Mouse (Mus musculus): Measurements from ENCODE around the gene Myl4. TPM values are rescaled to one million over a fixed set of nuclear protein-coding genes. Genes with fewer than 3 reads are reported as not detected.

The Myl4 gene
- polyA plus RNA-seq, 1 experiment from 2014 or later, result 1.2 TPM

DNA sequence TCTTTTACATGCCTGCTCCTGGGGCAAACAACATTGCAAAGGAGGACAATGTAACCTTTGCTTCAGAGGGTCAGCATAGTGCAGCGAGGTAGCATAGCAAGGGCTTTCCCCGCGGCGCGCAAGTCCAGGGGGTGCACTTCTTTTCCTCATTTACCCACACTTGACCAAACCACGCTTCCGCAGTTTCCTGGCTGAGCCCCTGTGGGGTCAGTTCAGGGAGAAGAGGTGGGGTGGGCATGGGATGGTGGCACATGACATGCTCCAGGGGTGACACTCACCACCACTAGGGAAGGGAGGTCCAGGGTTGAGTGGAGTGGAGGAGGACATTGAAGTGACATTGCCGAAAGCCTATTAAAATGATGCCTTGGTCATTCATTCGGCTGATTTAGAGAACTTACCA, 28.6 kb downstream of the Myl4 start:
- H3K4me3 ChIP-seq (ENCODE audit: low read length), result no peak overlapping the region
- no peak overlapping the region for H3K27ac ChIP-seq (ENCODE audit: low read depth, low read length)
- H3K9me3 ChIP-seq (ENCODE audit: control insufficient read depth, low read length), result no peaks in the 10 kb centered on the region
- no peaks in the 10 kb centered on the region for H3K4me1 ChIP-seq (ENCODE audit: control insufficient read depth, insufficient read depth, low read length)
- H3K4me2 ChIP-seq (replicated peaks; ENCODE audit: low read depth, low read length), result no peak overlapping the region
- 89% methylated on average over 9 of the region's 9 CpGs for WGBS
- H3K27me3 ChIP-seq (ENCODE audit: control insufficient read depth, insufficient read depth, low read length), result no peaks in the 10 kb centered on the region
- no peak overlapping the region for H3K9ac ChIP-seq (ENCODE audit: low read depth, low read length)
- ATAC-seq (ENCODE audit: low FRiP score, low TSS enrichment), result no peak
- no peaks in the 10 kb centered on the region for H3K36me3 ChIP-seq (ENCODE audit: control insufficient read depth, insufficient read depth, low read length)

DNA sequence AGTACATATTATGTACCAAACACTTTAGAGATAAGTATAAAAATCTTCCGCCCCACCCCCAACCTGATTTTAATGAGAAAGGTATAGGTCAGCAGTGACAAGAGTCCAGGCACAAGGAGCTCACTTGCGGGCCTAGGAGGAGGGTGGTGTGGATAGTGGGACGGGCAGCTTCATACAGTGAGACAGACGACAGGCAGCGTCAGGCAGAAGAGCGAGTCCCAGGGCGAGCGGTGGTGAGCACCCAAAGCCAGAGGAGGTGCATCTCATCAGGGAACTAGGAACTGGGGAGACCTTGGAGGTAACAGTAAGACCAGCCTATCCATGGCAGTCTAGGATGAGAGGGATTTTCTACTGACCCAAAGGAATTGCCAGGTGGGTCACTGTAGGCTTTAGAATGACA, 29.1 kb downstream of the Myl4 start:
- WGBS, result 97% methylated on average over 8 of the region's 8 CpGs
- Histone ChIP-seq H3K9me3 (ENCODE audit: control insufficient read depth, low read length) (no peaks in the 10 kb centered on the region), H3K4me1 (ENCODE audit: control insufficient read depth, insufficient read depth, low read length) (no peaks in the 10 kb centered on the region), H3K27me3 (ENCODE audit: control insufficient read depth, insufficient read depth, low read length) (no peaks in the 10 kb centered on the region), H3K36me3 (ENCODE audit: control insufficient read depth, insufficient read depth, low read length) (no peaks in the 10 kb centered on the region), H3K27ac (ENCODE audit: low read depth, low read length) (no peak overlapping the region), H3K9ac (ENCODE audit: low read depth, low read length) (no peak overlapping the region), H3K4me3 (ENCODE audit: low read length) (no peak overlapping the region), H3K4me2 (replicated peaks; ENCODE audit: low read depth, low read length) (no peak overlapping the region)
- no peak for ATAC-seq (ENCODE audit: low FRiP score, low TSS enrichment)

DNA sequence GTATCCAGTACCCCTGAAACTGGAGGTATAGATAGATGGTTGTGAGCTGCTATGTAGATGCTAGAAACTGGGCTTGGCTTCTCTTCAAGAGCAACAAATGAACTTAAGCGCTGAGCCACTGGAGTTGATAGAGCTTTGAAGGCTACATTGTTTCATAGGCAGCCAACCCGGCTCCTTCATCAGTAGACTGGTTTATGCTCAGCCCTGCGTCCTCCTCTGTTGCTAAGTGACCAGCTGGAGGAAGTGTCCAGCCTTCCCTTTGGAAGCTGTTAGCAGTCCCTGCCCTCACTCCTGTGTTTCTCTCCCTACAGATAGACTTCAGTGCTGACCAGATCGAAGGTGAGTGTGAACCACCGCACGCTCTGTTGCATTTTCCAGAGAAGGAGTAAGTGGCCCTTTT, 29.6 kb downstream of the Myl4 start:
- H3K27ac ChIP-seq (ENCODE audit: low read depth, low read length), result no peak overlapping the region
- no peak for ATAC-seq (ENCODE audit: low FRiP score, low TSS enrichment)
- WGBS, result 63% methylated on average over 6 of the region's 6 CpGs

DNA sequence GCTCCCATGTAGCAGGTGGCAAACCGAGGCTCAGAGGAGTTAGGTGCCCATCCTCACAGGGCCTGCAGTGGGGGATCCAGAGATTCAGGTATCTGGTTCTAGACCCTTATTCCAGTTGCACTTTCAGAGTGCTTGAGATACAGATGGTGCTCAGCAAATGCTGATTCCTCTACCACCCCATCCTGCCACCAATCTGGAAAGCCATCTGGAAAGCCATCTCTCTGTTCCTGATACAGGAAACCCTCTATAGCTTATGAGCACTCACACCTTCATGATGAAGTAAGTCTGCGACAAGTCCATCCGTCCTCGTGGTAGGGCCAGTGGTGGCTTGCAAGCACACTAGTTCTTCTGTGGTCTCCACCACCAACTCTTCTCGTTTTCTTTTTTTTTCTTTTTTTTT, 30.1 kb downstream of the Myl4 start:
- Histone ChIP-seq H3K27me3 (ENCODE audit: control insufficient read depth, insufficient read depth, low read length) (no peaks in the 10 kb centered on the region), H3K9me3 (ENCODE audit: control insufficient read depth, low read length) (no peaks in the 10 kb centered on the region), H3K27ac (ENCODE audit: low read depth, low read length) (no peak overlapping the region), H3K9ac (ENCODE audit: low read depth, low read length) (no peak overlapping the region), H3K36me3 (ENCODE audit: control insufficient read depth, insufficient read depth, low read length) (no peaks in the 10 kb centered on the region), H3K4me3 (ENCODE audit: low read length) (no peak overlapping the region), H3K4me2 (replicated peaks; ENCODE audit: low read depth, low read length) (no peak overlapping the region), H3K4me1 (ENCODE audit: control insufficient read depth, insufficient read depth, low read length) (no peaks in the 10 kb centered on the region)
- 84% methylated on average over 5 of the region's 5 CpGs for WGBS
- ATAC-seq (ENCODE audit: low FRiP score, low TSS enrichment), result no peak

More for the DNA sequence above, 29.6 kb downstream of the Myl4 start:
- no peaks in the 10 kb centered on the region for H3K9me3 ChIP-seq (ENCODE audit: control insufficient read depth, low read length)
- H3K27me3 ChIP-seq (ENCODE audit: control insufficient read depth, insufficient read depth, low read length), result no peaks in the 10 kb centered on the region
- no peaks in the 10 kb centered on the region for H3K36me3 ChIP-seq (ENCODE audit: control insufficient read depth, insufficient read depth, low read length)
- H3K4me3 ChIP-seq (ENCODE audit: low read length), result no peak overlapping the region
- no peak overlapping the region for H3K4me2 ChIP-seq (replicated peaks; ENCODE audit: low read depth, low read length)
- no peak overlapping the region for H3K9ac ChIP-seq (ENCODE audit: low read depth, low read length)
- H3K4me1 ChIP-seq (ENCODE audit: control insufficient read depth, insufficient read depth, low read length), result no peaks in the 10 kb centered on the region

DNA sequence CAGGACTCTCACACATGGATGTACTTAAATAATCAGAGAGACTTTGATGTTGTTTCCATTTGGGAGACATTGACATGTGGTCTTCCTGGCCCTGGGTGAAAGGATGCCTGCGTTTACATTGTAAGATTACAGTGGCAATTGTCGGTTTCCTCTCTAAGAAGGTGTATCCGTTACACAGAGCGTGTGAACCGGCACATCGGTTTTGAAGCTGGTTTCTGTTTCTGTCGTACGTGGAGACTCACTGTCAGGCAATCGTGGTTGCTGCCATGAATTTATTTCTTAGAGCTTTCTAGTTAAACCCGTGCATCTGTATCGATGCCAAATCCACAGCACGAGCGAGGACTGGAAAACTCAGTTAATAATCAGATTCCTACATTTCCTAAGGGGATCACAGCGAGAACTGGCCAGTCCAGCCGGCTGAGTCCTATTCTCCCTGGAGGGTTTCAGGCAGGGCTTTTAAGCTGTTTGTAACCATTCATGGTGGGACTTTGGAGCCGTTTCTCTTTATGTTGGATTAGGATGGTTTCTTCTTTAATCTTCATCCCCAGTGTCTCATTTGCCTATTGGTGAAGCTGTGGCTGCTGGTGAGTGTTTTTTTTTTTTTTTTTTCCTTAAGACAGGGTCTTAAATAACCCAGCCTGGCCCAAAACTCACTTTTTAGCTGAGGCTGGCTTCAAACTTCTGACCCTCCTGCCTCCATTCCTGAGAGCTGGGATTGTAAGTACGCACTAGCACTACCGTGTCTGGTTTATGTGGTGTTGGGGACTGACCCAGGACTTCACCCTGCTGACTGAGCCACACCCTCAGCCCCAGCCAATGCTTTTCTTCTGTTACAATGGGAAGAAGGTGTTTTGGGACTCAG, 31.2 kb downstream of the Myl4 start:
- H3K9me3 ChIP-seq (ENCODE audit: control insufficient read depth, low read length), result no peaks in the 10 kb centered on the region
- H3K4me1 ChIP-seq (ENCODE audit: control insufficient read depth, insufficient read depth, low read length), result no peaks in the 10 kb centered on the region
- no peak overlapping the region for H3K4me3 ChIP-seq (ENCODE audit: low read length)
- 43% methylated on average over 18 of the region's 18 CpGs for WGBS
- H3K27me3 ChIP-seq (ENCODE audit: control insufficient read depth, insufficient read depth, low read length), result no peaks in the 10 kb centered on the region
- no peaks in the 10 kb centered on the region for H3K36me3 ChIP-seq (ENCODE audit: control insufficient read depth, insufficient read depth, low read length)
- no peak overlapping the region for H3K4me2 ChIP-seq (replicated peaks; ENCODE audit: low read depth, low read length)
- no peak overlapping the region for H3K27ac ChIP-seq (ENCODE audit: low read depth, low read length)
- no peak overlapping the region for H3K9ac ChIP-seq (ENCODE audit: low read depth, low read length)
- ATAC-seq (ENCODE audit: low FRiP score, low TSS enrichment), result no peak

DNA sequence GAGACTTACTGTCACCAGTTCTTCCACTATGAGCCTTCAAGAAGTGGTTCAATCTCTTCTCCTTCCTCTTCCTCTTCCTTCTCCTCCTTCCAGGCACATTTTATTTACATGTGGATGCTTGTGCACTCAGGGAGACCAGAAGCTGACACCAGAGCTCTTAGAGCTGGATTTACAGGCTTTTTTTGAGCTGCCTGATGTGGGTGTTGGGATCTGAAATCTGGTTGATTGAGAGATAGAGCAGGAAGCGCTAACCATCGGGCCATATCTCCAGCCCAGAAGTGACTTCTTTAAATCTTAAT, 31.8 kb downstream of the Myl4 start:
- no peak overlapping the region for H3K4me2 ChIP-seq (replicated peaks; ENCODE audit: low read depth, low read length)
- no peaks in the 10 kb centered on the region for H3K36me3 ChIP-seq (ENCODE audit: control insufficient read depth, insufficient read depth, low read length)
- no peaks in the 10 kb centered on the region for H3K9me3 ChIP-seq (ENCODE audit: control insufficient read depth, low read length)
- no peaks in the 10 kb centered on the region for H3K27me3 ChIP-seq (ENCODE audit: control insufficient read depth, insufficient read depth, low read length)
- H3K4me3 ChIP-seq (ENCODE audit: low read length), result no peak overlapping the region
- ATAC-seq (ENCODE audit: low FRiP score, low TSS enrichment), result no peak
- 81% methylated on average over 2 of the region's 2 CpGs for WGBS
- no peaks in the 10 kb centered on the region for H3K4me1 ChIP-seq (ENCODE audit: control insufficient read depth, insufficient read depth, low read length)
- H3K9ac ChIP-seq (ENCODE audit: low read depth, low read length), result no peak overlapping the region
- no peak overlapping the region for H3K27ac ChIP-seq (ENCODE audit: low read depth, low read length)

DNA sequence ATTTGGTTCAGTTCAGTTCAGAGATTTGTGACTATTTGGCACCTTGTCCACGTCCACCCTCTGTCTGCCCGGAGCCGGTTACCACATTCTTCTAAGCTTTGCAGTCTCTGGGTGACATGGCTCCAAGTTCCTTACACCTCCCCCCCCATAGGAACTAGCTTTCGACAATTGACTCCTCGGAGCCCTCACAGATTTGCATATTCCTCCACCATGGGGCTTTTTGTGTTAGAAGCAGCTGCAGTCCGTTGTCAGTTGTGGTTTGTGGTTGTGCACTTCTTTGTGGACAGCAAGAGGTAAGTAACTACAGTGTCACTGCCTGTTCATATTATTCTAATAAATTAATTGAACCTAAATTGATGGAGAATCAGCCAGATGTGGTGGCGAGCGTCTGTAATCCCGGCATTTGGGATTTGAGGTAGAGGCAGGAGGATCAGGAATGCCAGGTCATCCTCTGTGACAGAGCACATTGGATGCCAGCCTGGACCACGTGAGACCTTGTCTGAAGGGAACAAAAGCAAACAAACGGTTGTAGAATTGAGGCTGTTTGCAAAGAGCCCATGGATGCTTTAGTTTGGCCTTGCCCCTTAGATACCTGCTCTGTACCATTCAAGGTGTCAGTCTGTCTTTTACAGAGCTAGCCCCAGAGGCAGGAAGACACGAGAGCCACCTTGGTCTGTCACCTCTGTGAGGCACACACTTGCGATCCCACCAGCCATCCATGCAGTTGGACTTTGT, 32.3 kb downstream of the Myl4 start:
- H3K9me3 ChIP-seq (ENCODE audit: control insufficient read depth, low read length), result no peaks in the 10 kb centered on the region
- no peak overlapping the region for H3K27ac ChIP-seq (ENCODE audit: low read depth, low read length)
- WGBS, result 65% methylated on average over 13 of the region's 13 CpGs
- ATAC-seq (ENCODE audit: low FRiP score, low TSS enrichment), result no peak
- H3K4me3 ChIP-seq (ENCODE audit: low read length), result no peak overlapping the region
- no peak overlapping the region for H3K4me2 ChIP-seq (replicated peaks; ENCODE audit: low read depth, low read length)
- no peaks in the 10 kb centered on the region for H3K4me1 ChIP-seq (ENCODE audit: control insufficient read depth, insufficient read depth, low read length)
- no peaks in the 10 kb centered on the region for H3K27me3 ChIP-seq (ENCODE audit: control insufficient read depth, insufficient read depth, low read length)
- H3K36me3 ChIP-seq (ENCODE audit: control insufficient read depth, insufficient read depth, low read length), result no peaks in the 10 kb centered on the region
- no peak overlapping the region for H3K9ac ChIP-seq (ENCODE audit: low read depth, low read length)

DNA sequence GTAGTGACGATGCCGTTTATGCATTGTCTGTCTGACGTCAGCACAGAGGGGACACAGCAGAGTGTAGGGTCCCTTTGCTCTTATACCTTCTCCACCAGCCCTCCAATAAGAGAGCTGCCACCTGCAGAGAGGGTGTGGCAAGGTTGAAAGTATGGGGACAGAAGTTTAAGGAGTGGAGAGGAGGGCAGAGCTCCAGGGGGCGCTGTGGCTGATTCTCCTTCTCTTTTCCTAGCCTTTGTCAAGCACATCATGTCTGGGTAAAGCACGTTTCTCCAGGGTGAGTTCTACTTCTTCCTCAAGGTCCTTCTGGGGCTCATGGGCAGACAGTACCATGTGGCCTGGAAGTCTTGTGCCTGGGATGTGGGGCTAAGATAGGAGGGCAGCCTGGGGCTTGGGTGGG, 35.0 kb downstream of the Myl4 start:
- H3K9me3 ChIP-seq (ENCODE audit: control insufficient read depth, low read length), result 0 out of 2 replicates have a peak, but pooled peaks cover 4% of the 10 kb centered on the region
- no peak overlapping the region for H3K27ac ChIP-seq (ENCODE audit: low read depth, low read length)
- H3K4me3 ChIP-seq (ENCODE audit: low read length), result no peak overlapping the region
- no peaks in the 10 kb centered on the region for H3K4me1 ChIP-seq (ENCODE audit: control insufficient read depth, insufficient read depth, low read length)
- H3K4me2 ChIP-seq (replicated peaks; ENCODE audit: low read depth, low read length), result no peak overlapping the region
- WGBS, result 73% methylated on average over 5 of the region's 5 CpGs
- no peaks in the 10 kb centered on the region for H3K36me3 ChIP-seq (ENCODE audit: control insufficient read depth, insufficient read depth, low read length)
- H3K9ac ChIP-seq (ENCODE audit: low read depth, low read length), result no peak overlapping the region
- H3K27me3 ChIP-seq (ENCODE audit: control insufficient read depth, insufficient read depth, low read length), result no peaks in the 10 kb centered on the region
- ATAC-seq (ENCODE audit: low FRiP score, low TSS enrichment), result no peak

DNA sequence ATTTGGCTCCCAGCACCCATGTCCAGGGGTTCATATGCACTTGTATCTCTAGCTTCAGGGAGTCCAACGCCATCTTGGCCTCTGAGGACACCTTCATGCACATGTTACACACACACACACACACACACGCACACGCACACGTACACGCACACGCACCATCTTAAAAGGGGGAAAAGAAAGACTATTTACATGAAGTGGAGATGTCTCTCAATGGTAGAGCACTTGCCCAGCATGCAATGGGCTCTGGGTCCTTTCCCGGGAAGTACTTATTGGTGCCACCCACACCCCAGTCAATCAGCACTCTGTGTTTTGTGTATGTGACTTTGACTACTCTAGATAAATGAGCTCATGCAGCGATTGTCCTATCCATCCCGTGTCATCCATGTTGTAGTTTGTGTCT, 37.4 kb downstream of the Myl4 start:
- Histone ChIP-seq H3K27me3 (ENCODE audit: control insufficient read depth, insufficient read depth, low read length) (no peaks in the 10 kb centered on the region), H3K36me3 (ENCODE audit: control insufficient read depth, insufficient read depth, low read length) (no peaks in the 10 kb centered on the region), H3K4me3 (ENCODE audit: low read length) (no peak overlapping the region), H3K9me3 (ENCODE audit: control insufficient read depth, low read length) (0 out of 2 replicates have a peak, but pooled peaks cover 4% of the 10 kb centered on the region), H3K4me2 (replicated peaks; ENCODE audit: low read depth, low read length) (no peak overlapping the region), H3K27ac (ENCODE audit: low read depth, low read length) (no peak overlapping the region), H3K4me1 (ENCODE audit: control insufficient read depth, insufficient read depth, low read length) (no peaks in the 10 kb centered on the region), H3K9ac (ENCODE audit: low read depth, low read length) (no peak overlapping the region)
- ATAC-seq (ENCODE audit: low FRiP score, low TSS enrichment), result no peak
- WGBS, result 98% methylated on average over 9 of the region's 9 CpGs
